Mouse (Mus musculus): ENCODE data around the gene Rbbp7.

Gene Rbbp7

GRCm38 (mm10) chrX:162800371-162800770 is 40.2 kb downstream of the Rbbp7 start:
- DNase-seq (ENCODE audit: extremely low read depth, low read depth, low spot score): no peak

- DNase-seq (ENCODE audit: extremely low read depth, low read depth, low spot score): no peak
Measured at GRCm38 (mm10) chrX:162828016-162828415, 67.8 kb downstream of the Rbbp7 start.
